Mouse (Mus musculus) ZHBTc4 (cell line): ENCODE measurements around the gene Nos1ap.

Experiments
- DNase-seq: peaks from one replicate; pipeline ENCODE4 v3.0.0-alpha.2; 2011; ENCODE audit warnings: low read depth, low spot score

Gene Nos1ap

DNA sequence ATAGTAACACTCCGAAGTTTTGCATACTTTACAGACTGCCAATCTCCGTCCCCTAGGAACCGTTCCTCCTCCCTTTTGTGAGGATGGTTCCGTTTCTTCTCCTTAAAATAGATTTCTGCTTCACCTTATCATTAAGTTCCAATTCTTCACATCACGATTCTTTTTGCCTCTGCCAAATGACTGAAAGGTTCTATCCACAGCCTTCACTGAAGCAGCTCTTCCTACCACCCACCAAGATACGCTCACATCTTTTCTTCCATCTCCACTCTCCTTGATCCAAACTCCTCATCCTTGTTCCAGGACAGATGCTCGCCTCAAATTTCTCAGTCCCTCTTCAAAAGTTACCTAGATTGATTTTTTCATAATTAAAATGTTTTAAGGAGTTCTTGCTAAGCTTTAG, 220.8 kb downstream of the Nos1ap start:
- no peak for DNase-seq

DNA sequence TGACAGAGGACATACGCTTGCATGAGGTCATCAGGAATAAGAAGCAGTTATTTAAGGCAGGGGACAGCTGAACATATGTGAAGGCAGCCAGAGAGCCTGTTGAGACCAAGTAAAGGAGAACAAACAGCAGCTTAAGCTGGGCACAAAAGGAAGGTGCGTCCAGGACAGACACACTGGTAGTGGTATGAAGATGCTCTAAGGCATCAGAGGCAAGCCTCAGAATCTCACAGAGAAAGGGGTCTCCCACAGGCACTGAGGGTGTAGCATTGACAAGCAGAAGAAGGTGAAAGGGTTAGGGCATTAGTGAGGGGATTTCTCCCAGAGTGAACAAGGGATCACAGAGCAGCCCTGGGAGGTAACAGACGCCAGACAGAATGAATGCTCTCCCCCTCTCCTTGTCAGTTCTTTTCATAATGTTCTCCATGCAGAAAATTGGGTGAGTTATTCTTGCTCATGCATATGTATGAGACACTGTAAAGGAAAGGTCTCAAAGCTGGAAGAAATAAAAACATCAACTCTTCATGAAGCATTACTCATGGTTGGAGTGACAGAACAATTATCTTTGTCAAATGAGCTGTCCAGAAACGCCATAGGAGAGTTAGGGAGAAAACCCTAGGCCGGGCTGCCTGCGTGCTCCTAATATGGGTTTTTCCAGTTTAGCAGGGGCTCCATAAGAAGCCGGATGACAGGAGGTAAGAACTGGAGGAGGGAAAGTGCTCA, 222.5 kb downstream of the Nos1ap start:
- DNase-seq, result no peak

DNA sequence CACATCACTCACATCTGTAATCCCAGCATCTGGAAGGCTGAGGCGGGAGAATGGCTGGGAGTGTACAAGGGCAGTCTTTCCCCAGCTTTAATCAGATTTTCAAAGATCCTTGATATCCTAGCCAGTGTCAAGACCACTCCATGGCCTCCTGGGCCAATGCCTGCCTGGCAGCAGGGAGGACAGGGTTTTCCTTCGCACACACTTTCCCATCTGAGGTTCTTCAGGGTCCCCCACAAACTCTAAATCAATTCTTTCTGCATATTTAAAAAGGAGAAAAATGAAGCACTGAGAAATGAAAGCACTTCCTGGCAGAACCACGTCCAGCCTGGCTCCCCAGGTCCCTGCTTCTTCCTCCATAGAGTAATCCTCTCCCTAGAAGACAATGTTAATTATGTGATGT, 225.9 kb downstream of the Nos1ap start:
- DNase-seq, result no peak

DNA sequence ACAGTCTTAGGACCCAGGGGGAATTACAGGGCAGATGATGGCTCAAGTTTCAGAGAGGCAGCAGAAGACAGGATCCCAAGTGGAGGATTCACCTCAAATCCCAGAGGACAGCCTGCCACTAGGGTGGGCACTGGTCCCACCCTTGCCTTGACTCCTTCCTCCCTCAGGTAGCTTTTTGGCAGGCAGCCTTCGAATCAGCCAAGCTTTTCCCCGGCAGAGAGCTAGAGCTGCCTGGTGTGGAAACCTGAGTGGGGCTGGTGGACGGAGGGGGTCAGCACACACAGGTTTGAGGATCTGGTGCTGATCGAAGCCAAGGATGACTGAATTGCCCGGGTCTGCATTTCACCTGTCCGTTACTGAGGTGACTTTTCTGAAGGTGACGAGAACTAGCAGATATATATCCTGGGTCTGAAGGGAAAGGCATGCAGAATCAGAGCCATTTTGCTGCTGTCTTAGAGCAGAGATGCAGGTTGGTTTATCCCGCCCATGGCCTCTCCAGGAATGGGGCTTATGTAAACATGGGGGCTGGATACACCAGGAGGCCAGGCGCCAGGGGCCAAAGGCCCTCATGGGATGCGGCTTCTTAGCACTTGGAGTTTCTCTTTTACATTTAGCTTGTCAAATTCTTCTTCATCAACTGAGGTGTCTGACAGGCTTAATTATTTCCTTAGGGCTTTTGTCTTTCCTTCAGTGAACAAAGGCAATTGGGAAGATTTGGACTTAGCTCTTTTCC, 229.3 kb downstream of the Nos1ap start:
- DNase-seq, result no peak

DNA sequence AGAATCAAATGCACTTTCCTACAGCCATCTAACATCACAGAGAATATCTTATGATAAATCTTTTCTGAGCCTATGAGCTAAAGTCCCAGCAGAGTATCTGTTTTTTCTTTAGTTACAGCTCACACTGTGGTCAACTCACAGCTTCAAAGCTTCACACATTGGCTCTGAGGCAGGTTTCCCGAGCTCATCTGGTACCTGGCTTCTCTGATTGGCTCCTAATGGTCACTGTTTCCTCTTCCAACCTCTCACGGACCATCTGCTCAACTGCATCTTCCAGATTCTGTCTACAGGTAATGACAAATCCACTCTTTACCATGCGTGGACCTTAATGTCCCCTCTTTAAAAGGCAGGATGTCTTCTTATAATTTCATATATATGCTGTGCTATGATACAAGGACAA, 236.3 kb downstream of the Nos1ap start:
- DNase-seq, result no peak

DNA sequence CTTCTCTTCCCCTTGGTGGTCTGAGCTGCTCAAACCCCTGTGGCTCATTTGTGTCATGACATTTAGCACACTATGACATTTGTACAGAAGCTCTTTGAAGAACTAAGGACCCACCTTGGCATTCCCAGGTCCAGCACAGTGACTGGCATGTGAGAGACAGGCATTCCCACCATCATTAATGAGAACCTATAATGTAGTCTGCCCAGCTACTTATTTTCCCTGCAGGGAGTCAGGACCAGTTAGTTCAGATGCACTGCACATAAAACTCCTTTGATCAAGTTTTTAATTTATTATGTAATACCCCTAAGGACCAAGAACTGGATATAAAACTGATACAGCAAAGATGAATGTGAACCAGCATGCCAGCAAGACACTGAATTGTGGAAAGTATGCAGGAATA, 238.6 kb downstream of the Nos1ap start:
- DNase-seq, result no peak

DNA sequence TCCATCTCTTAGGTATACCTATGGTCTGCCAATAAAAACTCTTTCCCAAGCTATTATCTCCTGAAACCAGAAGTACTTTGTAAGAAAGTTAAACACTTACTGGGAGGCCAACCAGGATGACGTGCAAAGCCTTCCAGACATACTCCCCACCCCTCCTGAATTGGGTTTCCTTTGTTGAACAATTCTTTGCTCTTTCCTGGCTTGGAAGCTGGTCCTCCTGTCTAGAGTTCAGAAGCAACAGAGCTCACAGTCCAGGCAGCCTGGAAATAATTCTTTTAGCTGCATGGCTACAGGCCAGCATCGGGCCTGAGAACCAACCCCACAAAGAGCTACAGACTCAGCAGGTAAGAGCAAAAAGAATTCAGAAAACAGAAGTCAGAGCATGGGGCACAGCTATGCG, 243.4 kb downstream of the Nos1ap start:
- no peak for DNase-seq

DNA sequence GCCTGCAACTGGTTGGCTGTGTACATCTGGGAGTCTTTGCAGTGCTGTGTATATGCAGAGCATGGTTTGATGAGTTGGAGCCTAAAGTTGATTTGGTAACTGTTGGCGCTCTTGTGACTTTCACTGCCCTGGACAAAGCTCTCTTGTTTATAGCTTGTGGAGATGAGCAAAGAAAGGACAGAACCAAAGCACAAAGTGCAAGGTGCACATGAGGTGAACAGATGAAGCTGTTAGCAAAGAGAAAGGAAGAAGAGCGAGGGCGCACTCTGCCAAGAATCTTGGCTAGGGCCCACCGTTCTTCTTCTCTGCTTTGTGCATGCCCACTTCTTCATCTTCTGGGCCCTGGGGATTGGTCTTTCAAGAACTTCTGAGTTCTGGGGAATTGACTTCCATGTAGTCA, 245.8 kb downstream of the Nos1ap start:
- no peak for DNase-seq

DNA sequence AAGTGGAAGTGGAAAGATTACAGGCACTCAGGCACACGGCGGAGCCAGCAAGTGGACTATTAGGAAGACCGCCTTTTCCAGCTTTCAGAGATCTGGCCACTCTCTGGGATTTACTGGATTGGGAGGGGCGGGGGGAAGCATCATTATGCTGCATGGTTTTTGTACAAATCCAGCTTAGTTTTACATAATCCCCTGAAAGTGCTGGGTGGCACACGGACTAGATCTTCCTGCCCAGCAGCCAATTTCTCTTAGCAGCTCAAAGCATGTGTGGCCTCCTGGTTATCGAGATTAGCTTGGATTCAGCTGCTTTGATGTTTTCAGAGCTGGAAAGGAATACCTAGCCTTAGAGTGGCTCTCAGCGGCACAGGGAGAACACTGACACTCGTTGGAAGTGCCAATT, 246.6 kb downstream of the Nos1ap start:
- no peak for DNase-seq

DNA sequence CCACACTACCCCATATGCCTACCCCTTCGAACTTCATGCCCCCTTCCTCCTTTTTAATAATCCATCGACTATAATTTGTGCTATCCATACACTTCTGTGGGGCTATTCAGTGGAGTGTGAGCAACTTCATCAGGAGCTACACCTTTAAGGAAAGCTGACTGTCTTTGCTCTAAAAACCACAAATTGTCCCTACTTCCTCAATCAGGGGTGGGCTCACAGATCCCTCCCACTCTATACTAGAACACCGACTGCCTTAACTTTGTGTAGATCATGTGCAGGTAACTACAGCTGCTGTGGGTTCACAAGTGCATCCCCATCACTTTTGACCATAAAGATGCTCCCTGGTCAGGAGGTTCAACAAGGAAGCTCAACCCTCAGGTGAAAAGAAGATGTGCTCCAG, 249.7 kb downstream of the Nos1ap start:
- no peak for DNase-seq

DNA sequence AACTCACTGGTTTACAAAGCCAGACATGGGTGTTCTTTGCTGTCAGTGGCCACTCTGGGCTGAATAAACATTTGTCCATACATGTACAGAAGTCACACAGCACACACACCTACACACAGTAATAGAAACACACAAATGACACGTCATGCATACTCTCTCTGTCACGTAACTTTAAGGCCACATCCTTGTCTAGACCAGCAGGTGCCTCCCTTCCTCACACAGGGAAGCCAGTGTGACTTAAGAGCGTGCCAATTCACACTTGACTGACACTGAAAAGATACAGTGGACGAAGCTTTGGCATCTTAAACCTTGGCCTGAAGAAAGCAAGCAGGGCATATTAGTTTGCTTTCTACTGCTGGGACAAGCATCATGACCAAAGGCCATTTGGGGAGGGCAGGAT, 256.9 kb downstream of the Nos1ap start:
- no peak for DNase-seq

DNA sequence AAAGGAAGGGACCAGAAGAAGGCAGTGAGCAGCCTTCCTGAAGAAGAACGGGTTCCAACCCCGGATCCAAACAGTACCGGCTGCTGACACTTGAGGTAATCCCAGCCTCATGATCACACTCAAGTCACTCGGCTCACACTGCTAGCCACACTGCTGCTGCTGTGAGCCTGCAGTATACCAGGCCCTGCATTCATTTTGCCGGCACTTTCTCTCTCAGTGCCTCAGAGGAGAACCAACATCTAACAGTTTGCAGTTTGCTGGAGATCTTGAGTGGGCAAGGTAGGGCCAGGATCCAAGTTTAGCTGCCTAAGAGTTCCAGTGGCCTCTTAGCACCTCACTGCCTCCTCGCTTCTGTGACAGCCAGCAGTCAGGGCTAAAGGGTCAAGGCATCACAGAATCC, 257.7 kb downstream of the Nos1ap start:
- no peak for DNase-seq

DNA sequence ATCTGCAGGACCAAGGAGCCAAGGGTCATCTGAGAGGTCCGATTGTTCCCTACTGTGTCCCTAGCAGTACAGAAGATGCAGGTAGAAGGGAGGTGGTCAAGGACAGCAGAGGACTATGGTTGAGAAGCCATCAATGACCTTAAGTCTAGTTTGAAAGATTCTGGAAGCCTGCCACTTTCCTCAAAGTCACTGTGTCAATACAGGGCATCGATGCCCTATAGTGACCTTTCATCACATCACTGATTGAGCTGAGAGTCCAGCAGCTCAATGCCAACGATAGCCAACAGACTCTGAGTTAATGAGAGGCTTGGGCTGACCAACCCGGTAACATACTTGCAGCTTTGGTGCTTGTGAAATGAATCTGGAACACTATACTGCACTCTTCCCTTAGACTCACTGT, 264.4 kb downstream of the Nos1ap start:
- no peak for DNase-seq

DNA sequence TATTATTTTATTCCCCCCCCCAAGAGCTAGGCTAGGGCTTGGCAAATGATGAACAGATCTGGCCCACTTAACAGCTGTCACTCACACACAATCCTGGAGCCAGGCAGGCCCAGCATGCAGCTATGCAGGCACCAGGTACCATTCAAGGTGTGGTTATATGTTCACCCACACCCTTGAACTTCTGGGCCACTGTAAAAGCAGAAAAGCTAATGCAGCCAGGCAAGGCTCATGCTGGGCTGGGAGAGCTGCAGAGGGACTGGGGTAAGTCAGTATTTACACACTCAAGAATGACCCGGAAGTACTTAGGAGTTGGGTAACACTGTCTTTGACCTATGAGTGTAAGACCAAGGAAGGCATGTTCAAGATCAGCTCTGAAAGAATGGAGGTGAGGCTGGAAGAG, 265.3 kb downstream of the Nos1ap start:
- no peak for DNase-seq

DNA sequence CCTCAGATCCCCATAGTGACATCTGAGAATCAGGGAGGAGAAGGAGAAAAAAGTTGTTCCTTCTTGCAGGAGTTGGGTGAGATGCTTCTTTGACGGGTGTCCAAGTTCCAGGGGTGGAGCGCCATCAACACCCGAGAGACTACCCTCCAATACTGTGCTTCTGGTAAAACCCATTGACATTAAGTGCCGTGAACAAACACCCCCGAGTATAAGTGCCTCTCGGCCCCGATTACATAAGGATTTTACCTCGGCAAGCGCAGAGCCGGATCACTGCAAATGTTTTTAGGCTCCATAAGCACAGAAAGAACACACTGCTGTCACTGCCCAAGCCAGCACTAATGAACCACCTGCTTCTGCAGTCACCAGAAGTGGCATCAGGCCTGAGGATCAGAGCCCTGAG, 266.7 kb downstream of the Nos1ap start:
- DNase-seq, result no peak

DNA sequence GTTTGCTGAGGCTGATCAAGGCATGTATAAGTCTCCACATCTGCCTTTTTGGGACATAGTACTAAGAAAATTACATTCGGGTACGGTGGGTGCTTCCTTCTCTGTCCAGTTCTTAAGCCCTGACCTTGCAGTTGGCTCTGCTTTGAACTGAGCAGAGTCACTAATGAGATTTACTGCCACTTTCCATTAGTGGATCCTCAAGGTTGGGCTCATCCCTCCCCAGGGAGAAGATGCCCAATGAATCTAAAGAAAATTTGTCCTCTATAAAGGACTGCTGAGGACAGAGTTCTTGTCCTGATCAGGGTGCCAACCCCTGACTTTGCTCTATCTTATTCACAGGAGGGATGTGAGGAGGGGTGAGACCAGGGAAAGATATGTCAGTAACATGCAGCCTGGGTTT, 267.6 kb downstream of the Nos1ap start:
- no peak for DNase-seq

DNA sequence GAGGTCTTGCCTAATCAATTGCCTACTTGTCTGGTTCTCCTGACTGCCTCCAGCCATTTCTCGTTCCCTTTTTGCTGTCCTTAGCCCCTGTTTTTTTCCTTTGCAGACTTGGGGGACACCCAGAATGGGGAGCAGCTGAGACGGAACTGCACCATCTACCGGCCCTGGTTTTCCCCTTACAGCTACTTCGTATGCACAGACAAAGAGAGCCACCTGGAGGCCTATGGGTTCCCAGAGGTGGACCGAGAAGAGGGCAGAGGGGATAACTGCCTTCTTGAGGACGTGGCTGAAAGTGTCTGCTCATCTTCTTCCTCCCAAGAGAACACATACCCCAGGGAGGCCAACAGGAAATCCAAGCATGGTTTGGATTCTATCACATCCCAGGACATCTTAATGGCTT, 278.2 kb downstream of the Nos1ap start:
- no peak for DNase-seq

DNA sequence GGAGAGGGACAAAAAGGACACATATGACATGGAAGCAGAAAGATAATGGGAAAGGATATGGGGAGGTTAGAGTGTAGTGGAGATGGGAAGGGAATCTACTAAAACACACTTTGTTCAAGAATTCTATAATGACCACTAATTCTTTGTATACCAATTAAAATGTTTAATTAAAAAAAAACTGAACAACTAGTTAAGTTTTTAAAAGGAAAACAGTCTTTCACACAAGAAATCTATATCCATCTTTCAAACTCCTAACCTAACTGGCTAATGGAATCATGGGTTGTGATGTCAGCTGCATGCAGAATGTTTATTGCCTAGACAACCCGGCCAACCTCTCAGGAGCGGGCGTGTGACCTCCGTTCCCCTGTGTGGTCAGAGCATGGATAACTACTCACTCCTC, 281.2 kb downstream of the Nos1ap start, which contains the start of gene Spata46:
Gene Spata46 (plus strand): TSS at position 301 of the 400 bp plus-strand sequence.
- DNase-seq, result no peak

DNA sequence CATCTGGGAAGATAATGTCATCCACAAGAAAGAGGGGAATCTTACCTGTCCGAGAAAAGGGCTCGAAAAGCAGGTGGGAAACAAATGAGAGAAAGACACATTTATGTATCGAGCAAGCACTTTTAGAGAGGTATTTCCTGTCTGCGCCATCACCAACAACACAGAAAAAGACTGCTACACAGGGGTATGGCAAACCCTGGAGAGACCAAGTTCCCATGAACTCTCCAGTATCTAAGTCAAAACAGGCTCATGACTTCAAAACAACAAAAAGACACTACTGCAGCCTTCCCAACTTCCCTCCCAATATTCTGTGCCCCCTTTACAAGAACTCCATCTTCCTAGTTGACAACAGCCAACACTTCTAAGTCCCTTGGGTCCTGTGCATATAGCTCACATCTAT, 283.4 kb downstream of the Nos1ap start, which contains the start of gene Gm7694:
Gene Gm7694 (minus strand): TSS at position 101 of the 400 bp plus-strand sequence.
- no peak for DNase-seq

DNA sequence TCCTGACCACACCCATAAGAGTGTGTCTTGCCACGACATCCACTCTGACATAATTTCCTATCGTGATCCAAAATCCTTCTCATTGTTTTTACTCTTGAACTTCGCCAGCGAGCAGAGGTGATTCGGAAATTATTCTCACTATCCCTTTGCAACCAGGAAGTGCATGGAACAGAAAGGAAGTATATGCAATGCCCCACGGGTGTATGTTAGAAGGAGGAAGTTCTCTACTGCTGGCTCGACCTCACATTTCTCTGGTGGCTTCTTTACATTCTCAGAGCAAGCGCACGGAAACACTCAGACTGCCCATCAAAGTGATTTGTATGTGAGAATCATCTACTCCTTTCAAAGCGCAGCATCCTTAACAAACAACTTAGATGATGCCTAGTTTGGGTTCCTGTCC, 284.7 kb downstream of the Nos1ap start:
- DNase-seq, result no peak

DNA sequence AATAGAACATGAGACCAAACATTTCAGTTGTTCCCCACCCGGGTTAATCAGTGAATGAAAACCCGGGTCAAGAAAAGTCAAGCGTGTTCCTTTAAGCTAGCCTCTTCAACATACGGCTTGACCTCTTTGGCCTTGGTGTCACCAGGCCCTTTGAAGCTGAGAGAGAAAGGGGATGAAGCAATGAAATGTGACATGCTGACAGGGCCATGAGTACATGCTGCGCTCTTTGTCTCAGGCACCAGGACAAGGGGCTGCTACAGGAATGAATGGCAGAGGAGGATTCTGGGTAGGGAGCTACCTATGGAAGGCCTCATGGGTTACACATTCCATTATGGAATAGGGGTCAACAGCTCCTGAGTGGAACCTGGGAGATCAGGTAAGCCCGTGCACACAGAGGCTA, 286.6 kb downstream of the Nos1ap start:
- no peak for DNase-seq

DNA sequence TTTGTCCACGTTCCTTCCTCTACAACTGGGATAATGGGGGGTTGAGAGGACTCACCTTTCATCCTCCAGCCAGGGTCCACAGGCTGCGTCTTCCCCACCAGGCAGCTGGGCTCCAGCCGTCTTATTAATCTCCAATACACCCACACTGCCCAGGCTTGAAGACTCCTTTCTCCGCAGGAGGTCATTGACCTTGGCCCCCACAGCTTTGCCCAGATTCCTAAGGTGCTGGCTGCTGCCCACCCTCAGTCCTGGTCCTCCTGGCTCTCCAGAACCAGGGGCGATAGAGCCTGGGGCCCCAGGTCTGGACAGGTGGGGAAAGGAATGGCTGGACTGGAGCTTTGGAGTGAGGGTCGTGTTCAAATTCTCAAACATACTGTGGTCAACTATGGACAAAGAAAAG, 287.2 kb downstream of the Nos1ap start:
- DNase-seq, result no peak

DNA sequence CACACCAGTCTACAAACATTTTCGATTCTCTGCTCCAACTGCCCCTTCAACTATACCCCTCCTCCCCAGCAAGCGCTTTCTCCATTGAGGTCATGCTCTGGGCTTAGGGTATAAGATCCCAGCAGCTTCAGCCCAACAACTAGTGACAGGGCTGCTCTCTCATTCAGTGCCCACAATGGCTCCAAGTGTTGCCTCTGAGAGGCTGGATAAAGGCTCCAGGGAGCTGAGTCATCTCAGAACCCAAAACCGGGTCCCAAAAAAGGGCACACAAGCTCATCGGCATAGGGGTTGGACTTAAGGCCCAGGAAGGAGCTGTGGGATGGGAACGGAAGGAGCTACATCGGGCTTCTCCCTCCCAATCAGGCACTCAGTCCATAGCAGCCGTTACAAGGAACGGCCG, 288.0 kb downstream of the Nos1ap start:
- no peak for DNase-seq
